Mouse (Mus musculus): ENCODE measurements around the gene Unc13a.

GRCm38 (mm10) chr8:71700493-71701269 lies 29.1 kb upstream of the Unc13a start:
- TF ChIP-seq CTCF (IDR thresholded peaks at IDR 0.05; ENCODE audit: borderline replicate concordance, insufficient read depth, low read depth, low read length) (no peak), POLR2A (IDR thresholded peaks at IDR 0.05; ENCODE audit: borderline replicate concordance, insufficient read depth, low read length) (no peak)

Measured in cerebellum, adult 2 months (tissue).